Mouse (Mus musculus) cortical plate, adult 2 months (tissue): ENCODE data around the gene Fgf9.

Experiments used
- CTCF ChIP-seq: fragments of 200-500 bp; IDR thresholded peaks from 2 replicates; pipeline ENCODE4 v1.5.1; 2011; ENCODE audit warnings: mild to moderate bottlenecking, control low read depth, low read length; ENCODE audit not compliant: insufficient read depth; ENCODE audit errors: extremely low read depth
- POLR2A ChIP-seq: fragments of 200-500 bp; IDR thresholded peaks from 2 replicates; pipeline ENCODE4 v1.6.1; 2011; ENCODE audit warnings: mild to moderate bottlenecking, low read length, control low read depth; ENCODE audit not compliant: insufficient read depth; ENCODE audit errors: extremely low read depth

DNA sequence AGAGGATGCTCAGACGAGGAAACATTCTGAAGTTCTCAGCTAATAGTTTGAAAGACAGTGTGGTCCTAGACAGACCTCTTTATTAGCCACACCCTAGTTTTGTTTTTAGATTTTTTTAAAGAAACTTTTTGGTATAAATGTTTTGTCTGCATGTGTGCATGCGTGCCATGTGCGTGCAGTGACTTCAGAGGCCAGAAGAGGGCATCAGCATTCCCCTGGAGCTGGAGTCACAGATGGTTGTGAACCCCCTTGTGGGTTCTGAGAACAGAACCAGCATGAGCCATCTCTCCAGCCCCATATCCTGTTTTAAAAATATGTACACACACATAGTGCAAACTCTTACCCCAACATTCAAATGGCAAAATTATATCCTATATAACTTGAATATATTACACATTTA lies 13.9 kb downstream of the Fgf9 start:
- TF ChIP-seq POLR2A, result no peak
- TF ChIP-seq CTCF, result no peak
